Mouse (Mus musculus) gastrocnemius, adult 2 months (tissue): ENCODE results near the gene Col4a1. TPM values are rescaled to one million over a fixed set of nuclear protein-coding genes. Genes with fewer than 3 reads are reported as not detected.
A peak's percentile ranks its signal among the peaks of the same experiment; 100 is the strongest.

Experiments used
- DNase-seq: peaks from one replicate; pipeline ENCODE4 v3.0.0; 2022
- H3K27ac ChIP-seq: fragments of 200-600 bp; 2 replicates; pipeline ENCODE4 v1.8.1; 2022; ENCODE audit warnings: mild to moderate bottlenecking
- H3K4me3 ChIP-seq: fragments of 200-600 bp; 2 replicates; pipeline ENCODE4 v1.8.1; 2022; ENCODE audit warnings: mild to moderate bottlenecking, moderate library complexity
- CTCF ChIP-seq: fragments of 200-600 bp; IDR thresholded peaks from 2 replicates; pipeline ENCODE4 v1.8.1; 2022; ENCODE audit warnings: antibody characterized with exemption, mild to moderate bottlenecking, moderate library complexity
- intact Hi-C: fragments of 180-260 bp; cut with DNase I; formaldehyde crosslinking; loops from one replicate; pipeline ENCODE4 v1.15.1; 2025
- total RNA-seq, 2 experiments: library from RNA; stranded (reverse); gene quantifications; 2 replicates each; pipeline ENCODE4 v1.2.3; 2021

The Col4a1 gene
- total RNA-seq, 2 experiments from 2014 or later, result 73.3 to 117 TPM

DNA sequence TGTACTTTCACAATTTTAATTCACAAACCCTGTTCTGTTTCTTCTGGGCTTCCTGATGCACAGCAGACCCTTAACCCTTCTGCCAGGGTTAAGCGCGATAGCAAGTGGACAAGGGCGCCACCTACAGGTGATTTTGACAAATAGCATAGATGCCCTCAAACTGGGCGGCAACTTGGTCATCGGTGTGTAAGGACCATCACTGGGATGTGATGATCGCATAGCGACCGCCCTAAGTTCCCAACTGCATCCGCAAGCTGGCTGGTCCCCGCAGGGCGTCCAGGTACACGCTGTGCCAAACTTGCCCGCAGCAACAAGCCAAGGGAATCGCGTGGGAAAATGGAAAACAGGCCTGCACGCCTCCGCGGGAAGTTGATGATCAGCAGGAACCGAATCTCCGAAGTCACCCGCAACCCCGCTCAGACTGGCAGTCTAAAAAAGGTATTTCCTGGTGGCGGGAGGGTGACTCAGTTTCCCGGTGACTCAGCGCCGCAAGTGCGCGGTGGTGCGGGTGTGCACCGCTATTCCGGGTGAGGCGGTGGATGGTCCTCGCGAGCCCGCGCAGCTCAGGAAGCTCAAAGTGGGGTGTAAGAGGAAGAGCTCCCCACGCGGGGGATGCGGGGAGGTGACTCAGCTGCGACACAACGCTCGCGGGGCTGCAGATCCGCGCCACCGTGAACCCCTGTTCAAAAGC is 124.9 kb downstream of the Col4a1 start:
- peak overlapping the region; percentile 61 for H3K4me3 ChIP-seq
- H3K27ac ChIP-seq, result no peak overlapping the region
- intact Hi-C loops, result loop anchor here (1.0 to 2.0 kb wide), 3 partner anchors 613 to 772 kb away; no protein-coding TSS in a partner anchor
- DNase-seq, result peak; percentile 68
- TF ChIP-seq CTCF, result peak; percentile 96; the same call in 1 of the 2 replicates

GRCm38 (mm10) chr8:11186456-11186855 is 126.2 kb downstream of the Col4a1 start:
- Histone ChIP-seq H3K27ac (no peak overlapping the region), H3K4me3 (no peak overlapping the region)
- no peak for DNase-seq
- TF ChIP-seq CTCF, result no peak
- intact Hi-C loops, result loop anchor here (2.0 kb wide), 1 partner anchor 748 kb away; no protein-coding TSS in a partner anchor

DNA sequence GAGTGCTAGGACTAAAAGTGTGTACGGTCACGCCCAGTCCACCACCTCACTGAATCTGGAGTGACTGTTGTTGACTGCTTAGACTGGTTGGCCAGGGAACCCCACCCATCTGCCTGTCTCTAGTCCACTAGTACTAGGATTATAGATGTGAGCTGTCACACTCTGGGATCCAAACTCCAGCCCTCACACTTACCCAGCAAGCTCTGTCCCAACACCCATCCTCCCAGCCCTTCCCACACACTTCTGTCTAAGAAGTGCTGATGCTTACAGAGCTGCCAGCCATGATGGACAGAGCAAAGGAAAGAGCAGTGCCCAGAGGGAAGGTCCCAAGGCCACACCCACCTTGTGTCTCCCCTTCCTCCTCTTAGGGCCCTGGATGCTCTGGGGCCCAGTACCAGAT is 127.0 kb downstream of the Col4a1 start:
- Histone ChIP-seq H3K4me3 (no peak overlapping the region), H3K27ac (no peak overlapping the region)
- intact Hi-C loops, result loop anchor here (2.0 kb wide), 1 partner anchor 747 kb away; no protein-coding TSS in a partner anchor
- no peak for DNase-seq
- TF ChIP-seq CTCF, result no peak

DNA sequence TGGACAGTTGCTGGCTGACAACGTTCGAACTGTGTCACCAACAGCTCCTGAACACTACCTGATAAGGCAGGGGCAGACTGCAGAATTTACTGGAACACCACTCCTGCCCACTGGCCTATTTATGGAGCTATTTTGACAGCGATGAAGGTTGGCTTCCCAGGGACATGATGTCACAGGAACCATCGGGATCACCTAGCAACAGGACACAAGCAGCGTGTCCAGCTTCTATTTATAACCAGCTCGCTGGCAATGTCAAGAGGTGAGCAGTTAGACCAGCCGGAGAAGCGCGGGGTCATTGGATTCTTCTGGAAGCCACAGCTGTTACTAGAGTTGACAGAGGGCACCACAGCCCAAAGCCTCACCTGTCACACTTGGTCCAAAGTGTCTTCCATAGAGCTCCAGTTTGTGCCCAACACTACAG is 129.0 kb downstream of the Col4a1 start:
- Histone ChIP-seq H3K4me3 (0 out of 2 replicates have a peak overlapping the region, but pooled peaks have one; percentile 17), H3K27ac (peak overlapping the region; percentile 90)
- intact Hi-C loops, result no loop called here
- peak; percentile 84 for DNase-seq
- no peak for TF ChIP-seq CTCF

DNA sequence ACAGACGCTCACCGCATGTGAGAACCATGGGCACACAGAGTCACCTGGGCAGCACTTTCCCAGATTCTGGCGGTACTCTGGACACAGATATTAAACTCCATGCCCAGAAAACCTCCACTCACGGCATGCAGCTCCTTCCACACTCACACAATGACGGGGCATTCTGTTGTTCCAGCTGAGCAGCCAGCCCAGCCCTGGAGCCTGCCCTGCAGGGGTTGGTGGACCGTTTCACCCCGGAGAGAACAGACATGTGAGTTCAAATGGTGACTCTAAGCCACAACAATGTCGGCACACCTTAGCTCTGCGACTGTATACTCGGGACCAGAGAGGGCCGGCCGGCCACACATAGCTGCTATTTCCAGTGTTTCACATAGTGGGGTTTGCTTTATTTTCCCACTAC is 130.0 kb downstream of the Col4a1 start:
- Histone ChIP-seq H3K4me3 (no peak overlapping the region), H3K27ac (peak overlapping the region; percentile 90)
- no peak for TF ChIP-seq CTCF
- DNase-seq, result no peak
- intact Hi-C loops, result no loop called here

GRCm38 (mm10) chr8:11182148-11182484 is 130.5 kb downstream of the Col4a1 start:
- Histone ChIP-seq H3K4me3 (no peak overlapping the region), H3K27ac (peak overlapping the region; percentile 90; the same call in 1 of the 2 replicates)
- DNase-seq, result no peak
- TF ChIP-seq CTCF, result no peak
- intact Hi-C loops, result no loop called here

- Histone ChIP-seq H3K4me3 (no peak overlapping the region), H3K27ac (no peak overlapping the region)
- DNase-seq, result no peak
- intact Hi-C loops, result no loop called here
- TF ChIP-seq CTCF, result no peak
Observed at GRCm38 (mm10) chr8:11181420-11182147, 131.0 kb downstream of the Col4a1 start.

DNA sequence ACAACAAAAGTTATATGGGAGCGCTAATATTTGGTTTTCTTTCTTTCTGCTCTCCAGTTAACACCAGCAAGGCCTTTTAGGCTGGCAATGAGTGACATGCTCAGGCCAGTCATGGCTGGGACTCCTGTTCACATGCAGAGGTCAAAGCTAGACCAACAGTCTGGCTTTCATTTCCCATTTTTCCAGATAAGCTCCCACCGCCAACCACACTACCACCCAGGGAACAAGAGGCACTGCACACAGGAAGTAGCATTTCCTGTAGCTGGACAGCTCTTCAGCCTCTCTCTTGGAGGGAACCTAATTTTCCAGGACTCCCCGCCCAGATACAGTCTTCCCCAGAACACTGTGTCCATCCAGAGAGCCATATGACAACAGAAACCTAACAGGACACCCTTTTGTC is 132.8 kb downstream of the Col4a1 start:
- TF ChIP-seq CTCF, result no peak
- DNase-seq, result no peak
- intact Hi-C loops, result no loop called here
- H3K27ac ChIP-seq, result no peak overlapping the region
- no peak overlapping the region for H3K4me3 ChIP-seq

DNA sequence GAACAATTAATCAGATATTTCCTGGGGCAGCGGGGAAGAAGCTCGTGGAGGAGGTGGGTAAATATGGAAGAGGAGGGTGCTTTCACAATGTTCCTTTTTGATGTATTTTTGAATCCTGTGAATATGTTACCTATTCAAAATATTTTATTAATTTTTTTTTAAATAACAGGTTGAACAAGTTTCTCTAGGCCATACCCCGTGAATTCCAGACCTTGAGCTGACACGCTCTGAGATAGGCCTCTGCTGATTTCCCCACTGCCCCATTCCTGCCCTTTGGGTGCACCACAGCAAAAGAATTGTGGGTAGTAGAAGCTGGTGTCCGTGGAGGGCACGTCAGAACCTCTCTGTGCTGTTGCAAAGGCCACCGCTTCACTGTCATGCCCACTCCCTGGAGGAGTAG is 136.2 kb downstream of the Col4a1 start:
- DNase-seq, result no peak
- H3K4me3 ChIP-seq, result no peak overlapping the region
- intact Hi-C loops, result no loop called here
- no peak for TF ChIP-seq CTCF
- no peak overlapping the region for H3K27ac ChIP-seq

DNA sequence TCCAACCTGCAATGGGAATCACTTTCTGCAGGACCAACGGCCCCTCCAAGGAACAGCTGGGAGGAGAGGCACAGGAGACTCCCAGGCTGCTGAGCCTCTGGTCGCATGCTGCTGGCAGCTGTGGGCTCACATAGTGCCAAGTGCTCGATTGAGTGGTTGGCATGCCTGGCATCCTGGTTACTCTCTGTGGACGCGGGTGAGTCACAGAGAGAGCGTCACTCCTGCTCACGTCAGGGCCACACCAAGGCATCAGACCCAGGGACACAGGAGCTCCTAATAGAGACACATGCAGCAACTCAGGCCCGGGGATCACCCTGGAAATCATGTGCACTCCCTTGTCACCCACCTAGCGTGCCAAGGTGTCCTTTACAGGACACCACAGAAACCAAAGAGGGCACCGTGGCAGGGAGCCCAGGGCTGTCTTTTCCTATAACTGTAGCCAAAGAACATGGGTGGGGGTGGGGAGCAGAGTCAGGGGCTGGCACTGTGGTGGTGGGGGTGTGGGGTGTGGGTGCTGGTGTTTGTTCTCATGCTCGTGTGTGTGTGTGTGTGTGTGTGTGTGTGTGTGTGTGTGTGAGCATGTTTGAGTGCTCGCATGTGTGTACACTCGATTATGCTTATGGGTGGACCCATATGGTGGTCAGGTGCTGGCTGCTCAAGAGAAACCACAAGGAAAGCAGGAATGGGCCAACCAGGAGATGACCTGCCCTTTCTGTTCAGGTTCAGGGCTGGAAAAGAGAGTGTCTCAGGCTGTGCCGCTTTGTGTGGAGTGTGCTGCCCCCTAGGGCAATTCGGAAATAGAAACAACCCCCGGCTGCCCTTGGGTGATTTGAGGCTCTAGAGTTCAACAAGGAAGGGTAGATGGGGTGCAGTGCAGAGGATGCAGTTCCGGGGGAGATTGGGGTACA is 139.1 kb downstream of the Col4a1 start:
- TF ChIP-seq CTCF, result peak; percentile 69
- no peak overlapping the region for H3K4me3 ChIP-seq

DNA sequence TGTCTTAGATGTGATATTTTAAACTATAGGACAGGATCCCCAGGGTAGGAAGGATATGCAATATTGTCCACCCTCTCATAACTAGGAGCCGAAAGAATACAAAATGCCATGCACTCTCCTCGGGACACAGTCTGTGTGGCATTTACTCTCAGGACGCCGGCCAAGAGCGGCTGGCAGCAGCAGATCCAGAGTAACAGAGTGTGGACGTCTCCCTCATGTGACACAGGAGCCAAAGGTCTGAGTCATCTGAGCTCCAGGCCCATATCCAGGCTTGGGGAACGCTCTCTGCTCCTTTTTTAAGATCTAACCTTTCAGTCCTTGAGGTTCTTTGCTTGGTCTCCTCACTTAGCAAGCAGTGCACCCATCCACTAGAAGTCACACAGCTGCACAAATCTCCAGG is 141.1 kb downstream of the Col4a1 start:
- intact Hi-C loops, result loop anchor here (5.0 kb wide), 2 partner anchors 84 to 734 kb away; no protein-coding TSS in a partner anchor
- no peak overlapping the region for H3K4me3 ChIP-seq
- peak; percentile 92 for DNase-seq
- H3K27ac ChIP-seq, result peak overlapping the region; percentile 89
- TF ChIP-seq CTCF, result no peak

More for the DNA sequence above, 139.1 kb downstream of the Col4a1 start:
- intact Hi-C loops, result loop anchor here (1.0 to 5.0 kb wide), 4 partner anchors 86 to 736 kb away; partner anchors contain the start of gene Irs2
- peak; percentile 93 for DNase-seq
- H3K27ac ChIP-seq, result peak overlapping the region; percentile 89

DNA sequence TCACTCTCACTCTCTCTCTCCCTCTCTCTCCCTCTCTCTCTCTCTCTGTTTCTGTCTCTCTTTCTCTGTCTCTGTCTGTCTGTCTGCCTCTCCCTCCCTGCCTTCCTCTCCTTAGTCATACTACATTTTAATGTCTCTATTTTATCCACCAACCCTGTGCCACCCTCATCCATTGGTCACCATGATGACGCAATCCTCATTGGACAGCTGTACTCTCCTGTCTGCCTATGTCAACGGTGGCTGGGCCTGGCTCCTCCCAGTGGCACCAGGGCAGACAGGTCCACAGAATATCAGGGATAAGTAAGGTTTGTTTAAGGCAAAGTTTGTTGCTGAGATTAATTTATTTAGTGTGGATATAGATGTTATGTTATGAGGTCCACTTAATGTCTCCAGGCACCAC is 143.2 kb downstream of the Col4a1 start:
- no peak for TF ChIP-seq CTCF
- intact Hi-C loops, result no loop called here
- no peak overlapping the region for H3K27ac ChIP-seq
- no peak overlapping the region for H3K4me3 ChIP-seq
- no peak for DNase-seq
